25 mouse cellular contexts compared by ENCODE assay signal in the genomic region with DNA sequence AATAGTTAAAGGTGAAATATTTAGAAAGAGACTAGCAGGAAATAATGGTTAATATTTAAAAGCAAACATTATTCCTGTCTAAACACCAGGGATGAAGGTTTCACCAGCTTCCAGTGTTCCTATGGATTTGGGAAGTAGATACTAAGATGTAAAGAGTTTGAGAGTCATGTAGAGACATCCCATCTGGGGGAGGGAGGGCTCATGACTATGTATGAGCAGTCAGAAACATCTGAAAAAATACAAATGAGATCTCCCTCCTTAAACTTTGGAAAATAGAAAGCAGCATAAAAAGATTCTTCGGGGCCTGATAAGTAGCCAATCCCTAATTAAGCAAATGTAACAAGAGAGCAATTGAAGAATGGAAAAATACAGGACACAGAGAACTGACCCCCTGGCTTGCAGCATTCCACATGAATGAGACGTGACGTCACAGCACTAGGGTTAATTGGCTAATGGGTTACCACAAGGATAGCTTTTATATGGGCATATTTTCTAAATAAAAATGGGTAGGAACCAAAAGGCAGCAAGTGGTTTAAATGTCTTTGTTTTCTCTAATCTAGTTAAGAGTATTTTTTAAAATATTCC. TPM values are rescaled to one million over a fixed set of nuclear protein-coding genes. Genes with fewer than 3 reads are reported as not detected.
A peak's percentile ranks its signal among the peaks of the same experiment; 100 is the strongest.
DNase-seq lines count a peak whose midpoint lies in the region; ATAC-seq and TF ChIP-seq lines count a peak whose summit lies in the region.
"Had no signal": no experiment of that assay in that cellular context is flagged by ENCODE, and none has a peak within 500 bp of the region (broad histone marks: within the 10 kb centered on the region; RNA-seq: fewer than 3 reads in every experiment).

No protein-coding gene starts in this region.

- no peaks in the 10 kb centered on the region for H3K36me3 ChIP-seq in forebrain, embryonic 12.5 days (replicated peaks)
- no peaks in the 10 kb centered on the region for H3K36me3 ChIP-seq in forebrain, postnatal 0 days (ENCODE audit: insufficient read depth)
- no peaks in the 10 kb centered on the region for H3K36me3 ChIP-seq in kidney, adult 2 months (ENCODE audit: control insufficient read depth, insufficient read depth, low read length)
- H3K36me3 ChIP-seq: embryonic facial prominence, embryonic 12.5 days; hindbrain, embryonic 15.5 days; intestine, embryonic 15.5 days had no signal

- no peak overlapping the region for H3K4me3 ChIP-seq in forebrain, embryonic 12.5 days (replicated peaks)
- H3K4me3 ChIP-seq in forebrain, postnatal 0 days (ENCODE audit: low read depth, low read length) = no peak overlapping the region
- no peak overlapping the region for H3K4me3 ChIP-seq in kidney, adult 2 months (ENCODE audit: insufficient read depth, low read depth, low read length)
- no peak overlapping the region for H3K4me3 ChIP-seq in left cerebral cortex, adult 2 months
- H3K4me3 ChIP-seq: embryonic facial prominence, embryonic 12.5 days; heart, adult 2 months; hindbrain, embryonic 15.5 days; intestine, embryonic 15.5 days; layer of hippocampus, adult 2 months had no signal

- intact Hi-C loops in left cerebral cortex, adult 2 months (cut with DNase I) = no loop called here

- peaks cover 4% of the 10 kb centered on the region for H3K4me1 ChIP-seq in forebrain, embryonic 12.5 days
- no peaks in the 10 kb centered on the region; the same call in 1 of the 2 replicates for H3K4me1 ChIP-seq in forebrain, postnatal 0 days (ENCODE audit: insufficient read depth)
- peaks cover 3% of the 10 kb centered on the region; the same call in 1 of the 2 replicates for H3K4me1 ChIP-seq in kidney, adult 2 months (ENCODE audit: control insufficient read depth, insufficient read depth, low read length)
- H3K4me1 ChIP-seq: embryonic facial prominence, embryonic 12.5 days; hindbrain, embryonic 15.5 days; intestine, embryonic 15.5 days had no signal

- peak; percentile 67; the same call in 1 of the 2 replicates for ATAC-seq in forebrain, embryonic 12.5 days (ENCODE audit: low FRiP score)
- ATAC-seq in forebrain, postnatal 0 days = no peak
- ATAC-seq in megakaryocyte progenitor cell, adult 5-6 weeks (replicated peaks; ENCODE audit: poor library complexity) = no peak
- ATAC-seq: intestine, embryonic 15.5 days had no signal

- 21% methylated on average over 3 of the region's 3 CpGs for WGBS in forebrain, embryonic 12.5 days
- WGBS in forebrain, postnatal 0 days = 11% methylated on average over 3 of the region's 3 CpGs
- WGBS in kidney, adult 2 months = 25% methylated on average over 3 of the region's 3 CpGs

- TF ChIP-seq CTCF in forebrain, postnatal 0 days (IDR thresholded peaks at IDR 0.05; ENCODE audit: low read depth) = no peak
- TF ChIP-seq CTCF in kidney, adult 2 months (conservative IDR thresholded peaks at IDR 0.05; ENCODE audit: insufficient read depth, insufficient read length, low read depth, low read length) = no peak
- no peak for TF ChIP-seq CTCF in left cerebral cortex, adult 2 months (IDR thresholded peaks at IDR 0.05)

- no peak overlapping the region for H3K27ac ChIP-seq in forebrain, embryonic 12.5 days
- no peak overlapping the region for H3K27ac ChIP-seq in forebrain, postnatal 0 days (ENCODE audit: low read depth, low read length)
- H3K27ac ChIP-seq in kidney, adult 2 months (ENCODE audit: insufficient read depth, low read depth, low read length) = peak overlapping the region; percentile 96
- H3K27ac ChIP-seq in left cerebral cortex, adult 2 months = no peak overlapping the region
- H3K27ac ChIP-seq: embryonic facial prominence, embryonic 12.5 days; heart, adult 2 months; hindbrain, embryonic 15.5 days; intestine, embryonic 15.5 days; layer of hippocampus, adult 2 months had no signal

- H3K9ac ChIP-seq in forebrain, embryonic 12.5 days = no peak overlapping the region
- no peak overlapping the region for H3K9ac ChIP-seq in forebrain, postnatal 0 days
- H3K9ac ChIP-seq: embryonic facial prominence, embryonic 12.5 days; hindbrain, embryonic 15.5 days; intestine, embryonic 15.5 days had no signal

- H3K4me2 ChIP-seq in forebrain, embryonic 12.5 days = no peak overlapping the region
- no peak overlapping the region for H3K4me2 ChIP-seq in forebrain, postnatal 0 days (ENCODE audit: low read depth)
- H3K4me2 ChIP-seq: embryonic facial prominence, embryonic 12.5 days; hindbrain, embryonic 15.5 days; intestine, embryonic 15.5 days; liver, embryonic 11.5 days had no signal

- H3K27me3 ChIP-seq in forebrain, embryonic 12.5 days = no peaks in the 10 kb centered on the region
- no peaks in the 10 kb centered on the region for H3K27me3 ChIP-seq in forebrain, postnatal 0 days (ENCODE audit: insufficient read depth, low read length)
- no peaks in the 10 kb centered on the region for H3K27me3 ChIP-seq in kidney, adult 2 months (replicated peaks; ENCODE audit: control insufficient read depth, insufficient read depth, low read length)
- H3K27me3 ChIP-seq: embryonic facial prominence, embryonic 12.5 days; hindbrain, embryonic 15.5 days; intestine, embryonic 15.5 days had no signal

- no peaks in the 10 kb centered on the region for H3K9me3 ChIP-seq in forebrain, embryonic 12.5 days
- no peaks in the 10 kb centered on the region for H3K9me3 ChIP-seq in forebrain, postnatal 0 days (ENCODE audit: low read length)
- H3K9me3 ChIP-seq: embryonic facial prominence, embryonic 12.5 days; hindbrain, embryonic 15.5 days; intestine, embryonic 15.5 days had no signal

- TF ChIP-seq POLR2A in kidney, adult 2 months (IDR thresholded peaks at IDR 0.05; ENCODE audit: low read depth, low read length) = no peak

- DNase-seq in forebrain, postnatal 0 days = no peak
- DNase-seq in Muller cell, postnatal 12 days (ENCODE audit: inconsistent ontology term) = peak; percentile 79
- DNase-seq in kidney, adult 2 months = peak; percentile 84
- peak; percentile 81 for DNase-seq in kidney, postnatal 14 days
- DNase-seq in left cerebral cortex, adult 2 months (ENCODE audit: extremely low spot score in 1 of 2, low spot score in 2 of 2) = no peak
- DNase-seq: cerebellum, adult 9-10 months; heart, postnatal 36 days; left cerebral cortex, postnatal 4 days; lung, adult 18-20 months; right cerebral cortex, postnatal 4 days; thymus, adult 2 months had no signal

RNA-seq across cellular contexts. Expression of gene Gm21962, which starts 45.3 kb away (rescaled TPM):
- polyA plus RNA-seq in forebrain, embryonic 12.5 days (2016; fragmentation: Nextera tagmentation; extraction: Ambion mirVana) = not detected in 2 replicates
- total RNA-seq in forebrain, postnatal 0 days (2014; rRNA removed) = 0.19 TPM in 1 of 2 replicates, not detected in the other
- polyA plus RNA-seq in forebrain, postnatal 0 days (2015; fragmentation: Nextera tagmentation; extraction: Ambion mirVana) = not detected in 2 replicates
- not detected in 2 replicates for polyA plus RNA-seq in kidney, adult 2 months (2012; rRNA removed)
- 0.17 TPM in 1 of 2 replicates, not detected in the other for total RNA-seq in megakaryocyte progenitor cell, adult 5-6 weeks (2015)
- total RNA-seq in megakaryocyte progenitor cell, adult 5-6 weeks (2017) = not detected in 2 replicates
- total RNA-seq in left cerebral cortex, adult 2 months (2021) = not detected
- total RNA-seq: adrenal gland, adult 2 months; gastrocnemius, postnatal 25 days; heart, adult 2 months; heart, postnatal 36 days; layer of hippocampus, adult 2 months; left cerebral cortex, postnatal 4 days; megakaryocyte-erythroid progenitor cell, adult 5-6 weeks had no signal
- polyA plus RNA-seq: adrenal gland, adult 2 months; cortical plate, adult 2 months; embryonic facial prominence, embryonic 12.5 days; heart, adult 2 months; heart, embryonic 14.5 days; hindbrain, embryonic 15.5 days; intestine, embryonic 15.5 days; liver, embryonic 11.5 days; stomach, embryonic 16.5 days; thymus, adult 2 months had no signal

Comparison
In these comparisons a context has a peak if more than half of its experiments do, and no peak if none do; other contexts are left out.
1. DNase-seq: peak in Muller cell, postnatal 12 days (single experiment), kidney, adult 2 months (single experiment) and kidney, postnatal 14 days (single experiment); none in forebrain, postnatal 0 days (single experiment) and left cerebral cortex, adult 2 months (0 of 2).